11 mouse cellular contexts compared by ENCODE assay signal in genomic region chr9:78396517-78396916, GRCm38 (mm10). TPM values are rescaled to one million over a fixed set of nuclear protein-coding genes. Genes with fewer than 3 reads are reported as not detected.
A peak's percentile ranks its signal among the peaks of the same experiment; 100 is the strongest.
DNase-seq lines count a peak whose midpoint lies in the region; ATAC-seq and TF ChIP-seq lines count a peak whose summit lies in the region.
"Had no signal": no experiment of that assay in that cellular context is flagged by ENCODE, and none has a peak within 500 bp of the region (broad histone marks: within the 10 kb centered on the region; RNA-seq: fewer than 3 reads in every experiment).

No protein-coding gene starts in this region.

- H3K36me3 ChIP-seq in heart, embryonic 11.5 days (ENCODE audit: control insufficient read depth, insufficient read depth, low read length) = no peaks in the 10 kb centered on the region
- H3K36me3 ChIP-seq in lung, embryonic 14.5 days (ENCODE audit: insufficient read depth) = no peaks in the 10 kb centered on the region
- no peaks in the 10 kb centered on the region for H3K36me3 ChIP-seq in embryonic facial prominence, embryonic 14.5 days (ENCODE audit: control insufficient read depth, insufficient read depth, low read length)
- H3K36me3 ChIP-seq in stomach, embryonic 14.5 days (ENCODE audit: control insufficient read depth, insufficient read depth, low read length) = no peaks in the 10 kb centered on the region

- no peak for TF ChIP-seq CTCF in lung, embryonic 14.5 days (IDR thresholded peaks at IDR 0.05; ENCODE audit: low read depth)

- no peak for ATAC-seq in heart, embryonic 11.5 days (replicated peaks; ENCODE audit: insufficient number of reproducible peaks, low FRiP score, low TSS enrichment)
- ATAC-seq in lung, embryonic 14.5 days (ENCODE audit: insufficient read depth) = no peak
- no peak for ATAC-seq in embryonic facial prominence, embryonic 14.5 days (ENCODE audit: low read depth)
- ATAC-seq in stomach, embryonic 14.5 days (ENCODE audit: insufficient number of reproducible peaks, insufficient read depth, low FRiP score, low read depth) = no peak
- no peak for ATAC-seq in frontal cortex, adult (ENCODE audit: low TSS enrichment)

- 0 out of 2 replicates have a peak, but pooled peaks cover 3% of the 10 kb centered on the region for H3K4me1 ChIP-seq in heart, embryonic 11.5 days (ENCODE audit: control insufficient read depth, insufficient read depth, low read length)
- no peaks in the 10 kb centered on the region for H3K4me1 ChIP-seq in lung, embryonic 14.5 days (ENCODE audit: insufficient read depth)
- H3K4me1 ChIP-seq in embryonic facial prominence, embryonic 14.5 days (ENCODE audit: control insufficient read depth, insufficient read depth, low read length) = no peaks in the 10 kb centered on the region
- H3K4me1 ChIP-seq in stomach, embryonic 14.5 days (ENCODE audit: control insufficient read depth, insufficient read depth, low read length) = no peaks in the 10 kb centered on the region

- no peak overlapping the region for H3K4me3 ChIP-seq in heart, embryonic 11.5 days (ENCODE audit: low read depth, low read length)
- H3K4me3 ChIP-seq in lung, embryonic 14.5 days (ENCODE audit: low read depth, low read length) = no peak overlapping the region; the same call in 1 of the 2 replicates
- H3K4me3 ChIP-seq in embryonic facial prominence, embryonic 14.5 days (ENCODE audit: low read depth, low read length) = peak overlapping the region; percentile 42
- H3K4me3 ChIP-seq in stomach, embryonic 14.5 days (ENCODE audit: low read depth, low read length) = peak overlapping the region; percentile 34; the same call in 1 of the 2 replicates

- peak overlapping the region; percentile 64; the same call in 1 of the 2 replicates for H3K4me2 ChIP-seq in heart, embryonic 11.5 days
- peak overlapping the region; percentile 63 for H3K4me2 ChIP-seq in lung, embryonic 14.5 days
- peak overlapping the region; percentile 54; the same call in 1 of the 2 replicates for H3K4me2 ChIP-seq in embryonic facial prominence, embryonic 14.5 days (ENCODE audit: low read depth, low read length)
- peak overlapping the region; percentile 64; the same call in 1 of the 2 replicates for H3K4me2 ChIP-seq in stomach, embryonic 14.5 days (replicated peaks; ENCODE audit: low read depth, low read length)

- H3K27ac ChIP-seq in heart, embryonic 11.5 days (ENCODE audit: low read depth, low read length) = no peak overlapping the region
- H3K27ac ChIP-seq in lung, embryonic 14.5 days (ENCODE audit: low read depth) = no peak overlapping the region
- no peak overlapping the region for H3K27ac ChIP-seq in embryonic facial prominence, embryonic 14.5 days (replicated peaks; ENCODE audit: low read depth, low read length)
- no peak overlapping the region for H3K27ac ChIP-seq in stomach, embryonic 14.5 days (ENCODE audit: low read length)

- no peaks in the 10 kb centered on the region for H3K9me3 ChIP-seq in heart, embryonic 11.5 days (replicated peaks; ENCODE audit: control insufficient read depth, low read length)
- H3K9me3 ChIP-seq in lung, embryonic 14.5 days (ENCODE audit: low read depth, low read length) = no peaks in the 10 kb centered on the region
- H3K9me3 ChIP-seq in embryonic facial prominence, embryonic 14.5 days (ENCODE audit: control insufficient read depth, low read length) = no peaks in the 10 kb centered on the region
- no peaks in the 10 kb centered on the region for H3K9me3 ChIP-seq in stomach, embryonic 14.5 days (ENCODE audit: control insufficient read depth, low read depth, low read length)

- WGBS in heart, embryonic 11.5 days (ENCODE audit: insufficient replicate concordance) = 52% methylated on average over 9 of the region's 9 CpGs
- WGBS in lung, embryonic 14.5 days = 57% methylated on average over 9 of the region's 9 CpGs
- 59% methylated on average over 9 of the region's 9 CpGs for WGBS in embryonic facial prominence, embryonic 14.5 days
- WGBS in stomach, embryonic 14.5 days = 59% methylated on average over 9 of the region's 9 CpGs

- H3K9ac ChIP-seq in heart, embryonic 11.5 days (ENCODE audit: low read depth, low read length) = no peak overlapping the region
- no peak overlapping the region for H3K9ac ChIP-seq in lung, embryonic 14.5 days
- H3K9ac ChIP-seq in embryonic facial prominence, embryonic 14.5 days (ENCODE audit: low read depth, low read length) = no peak overlapping the region; the same call in 1 of the 2 replicates
- no peak overlapping the region for H3K9ac ChIP-seq in stomach, embryonic 14.5 days (replicated peaks; ENCODE audit: low read depth, low read length)

- no peak for DNase-seq in heart, adult 9 months (ENCODE audit: low spot score in 2 of 2)
- DNase-seq in lung, embryonic 14.5 days = no peak
- no peak for DNase-seq in lung, postnatal 10 days
- DNase-seq in embryonic facial prominence, embryonic 14.5 days (ENCODE audit: low spot score) = no peak
- no peak for DNase-seq in thymus, adult 18-20 months
- DNase-seq: kidney, adult 9 months; lung, adult 18-20 months had no signal

- peaks cover 48% of the 10 kb centered on the region for H3K27me3 ChIP-seq in heart, embryonic 11.5 days (ENCODE audit: control insufficient read depth, insufficient read depth, low read length)
- peaks cover 55% of the 10 kb centered on the region for H3K27me3 ChIP-seq in lung, embryonic 14.5 days (ENCODE audit: insufficient read depth, low read length)
- H3K27me3 ChIP-seq in embryonic facial prominence, embryonic 14.5 days (replicated peaks; ENCODE audit: control insufficient read depth, insufficient read depth, low read length) = peaks cover 66% of the 10 kb centered on the region
- H3K27me3 ChIP-seq in stomach, embryonic 14.5 days (ENCODE audit: control insufficient read depth, insufficient read depth, low read length) = peaks cover 20% of the 10 kb centered on the region

RNA-seq across cellular contexts. Expression of gene Ddx43, which starts 0.9 kb away (rescaled TPM):
- polyA plus RNA-seq in heart, embryonic 11.5 days (2014; fragmentation: Nextera tagmentation; extraction: Ambion mirVana) = 0.32 TPM in 1 of 2 replicates, not detected in the other
- polyA plus RNA-seq in lung, embryonic 14.5 days (2014; fragmentation: Nextera tagmentation; extraction: Ambion mirVana) = 0.14 and 0.18 TPM in 2 replicates
- 0.30 and 0.32 TPM in 2 replicates for polyA plus RNA-seq in embryonic facial prominence, embryonic 14.5 days (2014; fragmentation: Nextera tagmentation; extraction: Ambion mirVana)
- 0.29 and 0.51 TPM in 2 replicates for polyA plus RNA-seq in stomach, embryonic 14.5 days (2014; fragmentation: Nextera tagmentation; extraction: Ambion mirVana)

RNA-seq across cellular contexts. Expression of gene Ooep, which starts 18.0 kb away (rescaled TPM):
- polyA plus RNA-seq in heart, embryonic 11.5 days (2014; fragmentation: Nextera tagmentation; extraction: Ambion mirVana) = 0.77 and 0.99 TPM in 2 replicates
- polyA plus RNA-seq in lung, embryonic 14.5 days (2014; fragmentation: Nextera tagmentation; extraction: Ambion mirVana) = 1.7 and 2.9 TPM in 2 replicates
- polyA plus RNA-seq in embryonic facial prominence, embryonic 14.5 days (2014; fragmentation: Nextera tagmentation; extraction: Ambion mirVana) = 3.1 and 3.7 TPM in 2 replicates
- 0.35 and 0.74 TPM in 2 replicates for polyA plus RNA-seq in stomach, embryonic 14.5 days (2014; fragmentation: Nextera tagmentation; extraction: Ambion mirVana)

RNA-seq across cellular contexts. Expression of gene Dppa5a, which starts 28.5 kb away (rescaled TPM):
- polyA plus RNA-seq in heart, embryonic 11.5 days (2014; fragmentation: Nextera tagmentation; extraction: Ambion mirVana) = not detected in 2 replicates
- polyA plus RNA-seq in lung, embryonic 14.5 days (2014; fragmentation: Nextera tagmentation; extraction: Ambion mirVana) = not detected in 2 replicates
- 0.37 TPM in 1 of 2 replicates, not detected in the other for polyA plus RNA-seq in embryonic facial prominence, embryonic 14.5 days (2014; fragmentation: Nextera tagmentation; extraction: Ambion mirVana)
- polyA plus RNA-seq in stomach, embryonic 14.5 days (2014; fragmentation: Nextera tagmentation; extraction: Ambion mirVana) = 0.45 TPM in 1 of 2 replicates, not detected in the other

RNA-seq across cellular contexts. Expression of gene Gsta2, which starts 40.9 kb away (rescaled TPM):
- not detected in 2 replicates for polyA plus RNA-seq in heart, embryonic 11.5 days (2014; fragmentation: Nextera tagmentation; extraction: Ambion mirVana)
- 0.21 TPM in 1 of 2 replicates, not detected in the other for polyA plus RNA-seq in lung, embryonic 14.5 days (2014; fragmentation: Nextera tagmentation; extraction: Ambion mirVana)
- polyA plus RNA-seq in embryonic facial prominence, embryonic 14.5 days (2014; fragmentation: Nextera tagmentation; extraction: Ambion mirVana) = 4.9 and 5.5 TPM in 2 replicates
- polyA plus RNA-seq in stomach, embryonic 14.5 days (2014; fragmentation: Nextera tagmentation; extraction: Ambion mirVana) = 1.2 and 1.9 TPM in 2 replicates
- polyA plus RNA-seq: midbrain, embryonic 14.5 days had no signal

RNA-seq across cellular contexts. Expression of gene Cgas, which starts 46.5 kb away (rescaled TPM):
- polyA plus RNA-seq in heart, embryonic 11.5 days (2014; fragmentation: Nextera tagmentation; extraction: Ambion mirVana) = 0.44 and 0.72 TPM in 2 replicates
- polyA plus RNA-seq in lung, embryonic 14.5 days (2014; fragmentation: Nextera tagmentation; extraction: Ambion mirVana) = 3.1 and 3.4 TPM in 2 replicates
- 2.8 TPM in 2 replicates for polyA plus RNA-seq in embryonic facial prominence, embryonic 14.5 days (2014; fragmentation: Nextera tagmentation; extraction: Ambion mirVana)
- polyA plus RNA-seq in stomach, embryonic 14.5 days (2014; fragmentation: Nextera tagmentation; extraction: Ambion mirVana) = 2.7 and 3.3 TPM in 2 replicates

Comparison
In these comparisons a context has a peak if more than half of its experiments do, and no peak if none do; other contexts are left out.
1. H3K4me3 ChIP-seq: peak in embryonic facial prominence, embryonic 14.5 days (single experiment) and stomach, embryonic 14.5 days (single experiment); none in heart, embryonic 11.5 days (single experiment) and lung, embryonic 14.5 days (single experiment).
2. Peak in every context shown above with its lines, with median percentiles within 50 percentile points of each other: H3K4me2 ChIP-seq.